Comparison of ENCODE assay signal across 8 mouse cellular contexts in genomic region chr11:61620254-61620670, GRCm38 (mm10). TPM values are rescaled to one million over a fixed set of nuclear protein-coding genes. Genes with fewer than 3 reads are reported as not detected.
DNase-seq lines count a peak whose midpoint lies in the region; ATAC-seq lines count a peak whose summit lies in the region.

No protein-coding gene starts in this region.

- peak overlapping the region; percentile 65 for H3K27ac ChIP-seq in embryonic facial prominence, embryonic 14.5 days (replicated peaks; ENCODE audit: low read depth, low read length)
- H3K27ac ChIP-seq in heart, embryonic 11.5 days (ENCODE audit: low read depth, low read length): 0 out of 2 replicates have a peak overlapping the region, but pooled peaks have one; percentile 15
- peak overlapping the region; percentile 66; the same call in 1 of the 2 replicates for H3K27ac ChIP-seq in kidney, embryonic 16.5 days (ENCODE audit: low read length)
- H3K27ac ChIP-seq in limb, embryonic 15.5 days: peak overlapping the region; percentile 79

- H3K27me3 ChIP-seq in embryonic facial prominence, embryonic 14.5 days (replicated peaks; ENCODE audit: control insufficient read depth, insufficient read depth, low read length): no peaks in the 10 kb centered on the region
- no peaks in the 10 kb centered on the region for H3K27me3 ChIP-seq in heart, embryonic 11.5 days (ENCODE audit: control insufficient read depth, insufficient read depth, low read length)
- no peaks in the 10 kb centered on the region for H3K27me3 ChIP-seq in kidney, embryonic 16.5 days (ENCODE audit: insufficient read depth, low read length)
- H3K27me3 ChIP-seq in limb, embryonic 15.5 days: no peaks in the 10 kb centered on the region
- peaks cover 4% of the 10 kb centered on the region for H3K27me3 ChIP-seq in splenic B cell, adult 2 months (ENCODE audit: control insufficient read depth, insufficient read depth, low read length, poor library complexity, severe bottlenecking)

- no peaks in the 10 kb centered on the region for H3K36me3 ChIP-seq in embryonic facial prominence, embryonic 14.5 days (ENCODE audit: control insufficient read depth, insufficient read depth, low read length)
- H3K36me3 ChIP-seq in heart, embryonic 11.5 days (ENCODE audit: control insufficient read depth, insufficient read depth, low read length): no peaks in the 10 kb centered on the region
- H3K36me3 ChIP-seq in kidney, embryonic 16.5 days (ENCODE audit: insufficient read depth, low read length): no peaks in the 10 kb centered on the region
- H3K36me3 ChIP-seq in limb, embryonic 15.5 days: no peaks in the 10 kb centered on the region
- no peaks in the 10 kb centered on the region for H3K36me3 ChIP-seq in splenic B cell, adult 2 months (ENCODE audit: control insufficient read depth, insufficient read depth, low read length, poor library complexity, severe bottlenecking)

- DNase-seq in 3134 (ENCODE audit: extremely low read depth, insufficient read length, low spot score): peak; percentile 66
- DNase-seq in adrenal gland, postnatal 4 days (ENCODE audit: low spot score in 2 of 2): peak; percentile 32 to 58
- peak; percentile 94 for DNase-seq in embryonic facial prominence, embryonic 14.5 days (ENCODE audit: low spot score)
- DNase-seq in naive thymus-derived CD4-positive, alpha-beta T cell, adult 2 months (ENCODE audit: low read depth): peak; percentile 74
- DNase-seq in splenic B cell, adult 2 months (ENCODE audit: low read depth, low spot score): peak; percentile 79

- H3K4me1 ChIP-seq in embryonic facial prominence, embryonic 14.5 days (ENCODE audit: control insufficient read depth, insufficient read depth, low read length): peaks cover 12% of the 10 kb centered on the region; the same call in 1 of the 2 replicates
- peaks cover 19% of the 10 kb centered on the region for H3K4me1 ChIP-seq in heart, embryonic 11.5 days (ENCODE audit: control insufficient read depth, insufficient read depth, low read length)
- H3K4me1 ChIP-seq in kidney, embryonic 16.5 days (ENCODE audit: insufficient read depth, low read length): peaks cover 11% of the 10 kb centered on the region
- peaks cover 35% of the 10 kb centered on the region for H3K4me1 ChIP-seq in limb, embryonic 15.5 days

- H3K4me2 ChIP-seq in embryonic facial prominence, embryonic 14.5 days (ENCODE audit: low read depth, low read length): peak overlapping the region; percentile 77
- H3K4me2 ChIP-seq in heart, embryonic 11.5 days: peak overlapping the region; percentile 80
- peak overlapping the region; percentile 79 for H3K4me2 ChIP-seq in kidney, embryonic 16.5 days (replicated peaks; ENCODE audit: low read depth, low read length)
- H3K4me2 ChIP-seq in limb, embryonic 15.5 days: peak overlapping the region; percentile 64

- H3K9ac ChIP-seq in embryonic facial prominence, embryonic 14.5 days (ENCODE audit: low read depth, low read length): peak overlapping the region; percentile 64
- peak overlapping the region; percentile 70; the same call in 1 of the 2 replicates for H3K9ac ChIP-seq in heart, embryonic 11.5 days (ENCODE audit: low read depth, low read length)
- peak overlapping the region; percentile 63 for H3K9ac ChIP-seq in kidney, embryonic 16.5 days (replicated peaks; ENCODE audit: low read length)
- H3K9ac ChIP-seq in limb, embryonic 15.5 days: peak overlapping the region; percentile 48

- WGBS in embryonic facial prominence, embryonic 14.5 days: under 1% methylated on average over 16 of the region's 17 CpGs
- 1% methylated on average over 17 of the region's 17 CpGs for WGBS in heart, embryonic 11.5 days (ENCODE audit: insufficient replicate concordance)
- whole genome bisulfite sequencing in kidney, embryonic 16.5 days: under 1% methylated on average over 17 of the region's 17 CpGs
- 0% methylated on average over 17 of the region's 17 CpGs for WGBS in limb, embryonic 15.5 days

- no peaks in the 10 kb centered on the region for H3K9me3 ChIP-seq in embryonic facial prominence, embryonic 14.5 days (ENCODE audit: control insufficient read depth, low read length)
- no peaks in the 10 kb centered on the region for H3K9me3 ChIP-seq in heart, embryonic 11.5 days (replicated peaks; ENCODE audit: control insufficient read depth, low read length)
- H3K9me3 ChIP-seq in kidney, embryonic 16.5 days (ENCODE audit: low read length): peaks cover 4% of the 10 kb centered on the region; the same call in 1 of the 2 replicates
- no peaks in the 10 kb centered on the region for H3K9me3 ChIP-seq in limb, embryonic 15.5 days

- peak overlapping the region; percentile 36 for H3K4me3 ChIP-seq in embryonic facial prominence, embryonic 14.5 days (ENCODE audit: low read depth, low read length)
- peak overlapping the region; percentile 46 for H3K4me3 ChIP-seq in heart, embryonic 11.5 days (ENCODE audit: low read depth, low read length)
- H3K4me3 ChIP-seq in kidney, embryonic 16.5 days (ENCODE audit: low read length): peak overlapping the region; percentile 49
- H3K4me3 ChIP-seq in limb, embryonic 15.5 days: peak overlapping the region; percentile 40

- peak; percentile 85 for ATAC-seq in embryonic facial prominence, embryonic 14.5 days (ENCODE audit: low read depth)
- 0 out of 2 replicates have a peak, but pooled peaks have one; percentile 17 for ATAC-seq in heart, embryonic 11.5 days (replicated peaks; ENCODE audit: insufficient number of reproducible peaks, low FRiP score, low TSS enrichment)
- ATAC-seq in kidney, embryonic 16.5 days (ENCODE audit: low FRiP score, low TSS enrichment): peak; percentile 83
- ATAC-seq in limb, embryonic 15.5 days (ENCODE audit: insufficient number of reproducible peaks, low FRiP score, low TSS enrichment, low read depth): peak; percentile 56

RNA-seq across cellular contexts. Expression of gene Grap, which starts 32.8 kb away (rescaled TPM):
- total RNA-seq in adrenal gland, postnatal 4 days (2021): 10 to 100 TPM in 1 of 2 experiments, 1 to 10 TPM in 1; 9.1 to 10.8 TPM
- 8.2 and 8.6 TPM in 2 replicates for polyA plus RNA-seq in embryonic facial prominence, embryonic 14.5 days (2014; fragmentation: Nextera tagmentation; extraction: Ambion mirVana)
- 7.3 and 8.9 TPM in 2 replicates for polyA plus RNA-seq in heart, embryonic 11.5 days (2014; fragmentation: Nextera tagmentation; extraction: Ambion mirVana)
- polyA plus RNA-seq in kidney, embryonic 16.5 days (2015; fragmentation: Nextera tagmentation; extraction: Ambion mirVana): 13.6 and 16.3 TPM in 2 replicates
- 14.5 and 15.3 TPM in 2 replicates for polyA plus RNA-seq in limb, embryonic 15.5 days (2015; fragmentation: Nextera tagmentation; extraction: Ambion mirVana)

RNA-seq across cellular contexts. Expression of gene Epn2, which starts 40.8 kb away (rescaled TPM):
- total RNA-seq in adrenal gland, postnatal 4 days (2021): 10 to 100 TPM; 38.5 to 44.2 TPM
- polyA plus RNA-seq in embryonic facial prominence, embryonic 14.5 days (2014; fragmentation: Nextera tagmentation; extraction: Ambion mirVana): 28.0 TPM in 2 replicates
- polyA plus RNA-seq in heart, embryonic 11.5 days (2014; fragmentation: Nextera tagmentation; extraction: Ambion mirVana): 23.3 and 23.7 TPM in 2 replicates
- polyA plus RNA-seq in kidney, embryonic 16.5 days (2015; fragmentation: Nextera tagmentation; extraction: Ambion mirVana): 25.0 and 26.9 TPM in 2 replicates
- polyA plus RNA-seq in limb, embryonic 15.5 days (2015; fragmentation: Nextera tagmentation; extraction: Ambion mirVana): 29.4 and 30.4 TPM in 2 replicates

Comparison
In these comparisons a context has a peak if more than half of its experiments do, and no peak if none do; other contexts are left out.
1. Peak in every context shown above with its lines: DNase-seq, ATAC-seq, H3K4me3 ChIP-seq and H3K27ac ChIP-seq.
2. ATAC-seq: peak in every context shown above with its lines; median percentile 85 in embryonic facial prominence, embryonic 14.5 days; 83 in kidney, embryonic 16.5 days; 56 in limb, embryonic 15.5 days; 17 in heart, embryonic 11.5 days.
3. H3K27ac ChIP-seq: peak in every context shown above with its lines; median percentile 79 in limb, embryonic 15.5 days; 66 in kidney, embryonic 16.5 days; 65 in embryonic facial prominence, embryonic 14.5 days; 15 in heart, embryonic 11.5 days.